Mouse (Mus musculus): ENCODE data around the gene Jmy. TPM values are rescaled to one million over a fixed set of nuclear protein-coding genes. Genes with fewer than 3 reads are reported as not detected.

The Jmy gene
- polyA plus RNA-seq, 1 experiment from 2014 or later: 2.9 TPM

GRCm38 (mm10) chr13:93384481-93384880 is 115.1 kb downstream of the Jmy start:
- no peak for DNase-seq (ENCODE audit: low spot score)
- Histone ChIP-seq H3K9me3 (replicated peaks) (no peaks in the 10 kb centered on the region), H3K4me1 (peaks cover 4% of the 10 kb centered on the region; the same call in 1 of the 2 replicates), H3K4me3 (no peak overlapping the region), H3K36me3 (no peaks in the 10 kb centered on the region), H3K27me3 (ENCODE audit: low read depth, poor library complexity, severe bottlenecking) (no peaks in the 10 kb centered on the region), H3K27ac (replicated peaks) (no peak overlapping the region)
- WGBS: 98% methylated on average over 1 of the region's 1 CpGs

DNA sequence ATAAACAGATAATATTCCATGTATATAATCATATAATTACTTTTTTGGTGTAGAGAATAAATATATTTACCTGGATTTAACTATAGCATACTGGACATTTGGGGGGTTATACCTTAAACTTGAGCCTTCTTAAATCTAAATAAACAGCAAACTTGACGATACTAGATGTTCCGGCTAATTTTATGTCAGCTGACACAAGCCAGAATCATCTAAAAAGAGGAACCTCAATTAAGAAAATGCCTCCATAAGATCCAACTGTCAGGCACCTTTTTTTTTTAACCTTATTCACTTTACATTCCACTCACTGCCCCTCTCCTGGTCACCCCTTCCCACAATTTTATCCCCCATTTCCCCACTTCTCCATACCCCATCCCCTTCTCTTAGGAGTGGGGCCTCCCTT is 116.0 kb downstream of the Jmy start:
- WGBS: 88% methylated on average over 2 of the region's 2 CpGs
- Histone ChIP-seq H3K4me3 (no peak overlapping the region), H3K36me3 (no peaks in the 10 kb centered on the region), H3K4me1 (no peaks in the 10 kb centered on the region), H3K27me3 (ENCODE audit: low read depth, poor library complexity, severe bottlenecking) (no peaks in the 10 kb centered on the region), H3K9me3 (replicated peaks) (no peaks in the 10 kb centered on the region), H3K27ac (replicated peaks) (no peak overlapping the region)
- no peak for DNase-seq (ENCODE audit: low spot score)

DNA sequence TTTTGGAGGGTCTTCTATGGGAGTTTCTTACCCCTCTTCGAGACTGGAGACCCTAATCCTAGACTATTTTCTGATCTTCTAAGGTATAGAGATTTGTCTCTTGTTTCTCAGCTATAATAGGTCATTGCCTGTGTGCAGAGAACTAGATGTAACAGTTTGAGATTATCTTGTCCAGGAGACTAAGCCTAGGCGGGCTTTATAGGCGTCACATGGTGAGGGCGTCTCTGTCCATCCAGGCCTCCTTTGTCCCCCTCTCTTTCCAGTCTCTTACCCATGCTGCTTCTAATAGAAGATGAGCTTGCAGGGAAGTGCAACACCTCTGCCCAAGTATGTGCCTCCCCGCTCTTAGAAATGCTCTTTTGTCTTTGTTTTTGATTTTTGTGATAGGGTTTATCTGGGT is 116.5 kb downstream of the Jmy start:
- H3K4me1 ChIP-seq: no peaks in the 10 kb centered on the region
- WGBS: 86% methylated on average over 5 of the region's 5 CpGs

DNA sequence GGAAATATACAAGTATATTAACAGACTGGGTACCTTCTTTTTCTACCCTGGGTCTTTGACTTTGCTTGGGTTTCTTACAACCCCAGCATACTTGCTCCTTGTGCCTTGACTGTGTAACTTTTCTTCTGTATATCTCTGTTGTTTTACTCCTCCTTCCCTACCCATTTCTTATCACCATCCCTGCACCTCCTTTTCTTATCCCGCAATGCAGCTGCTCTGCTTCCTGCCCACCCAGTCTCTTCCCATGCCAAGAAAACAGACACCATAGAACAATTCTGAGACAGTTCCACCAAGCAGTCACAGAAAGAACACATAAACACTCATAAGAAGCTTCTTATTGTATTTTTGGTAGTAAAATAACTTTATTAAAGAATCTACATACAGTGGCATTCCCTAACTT is 118.3 kb downstream of the Jmy start:
- H3K4me1 ChIP-seq: no peaks in the 10 kb centered on the region
- H3K27ac ChIP-seq (replicated peaks): no peak overlapping the region
- H3K36me3 ChIP-seq: no peaks in the 10 kb centered on the region
- DNase-seq (ENCODE audit: low spot score): no peak
- H3K9me3 ChIP-seq (replicated peaks): no peaks in the 10 kb centered on the region
- 81% methylated on average over 1 of the region's 1 CpGs for WGBS
- no peaks in the 10 kb centered on the region for H3K27me3 ChIP-seq (ENCODE audit: low read depth, poor library complexity, severe bottlenecking)
- no peak overlapping the region for H3K4me3 ChIP-seq

More for the DNA sequence above, 116.5 kb downstream of the Jmy start:
- no peak for DNase-seq (ENCODE audit: low spot score)
- Histone ChIP-seq H3K27me3 (ENCODE audit: low read depth, poor library complexity, severe bottlenecking) (no peaks in the 10 kb centered on the region), H3K36me3 (no peaks in the 10 kb centered on the region), H3K27ac (replicated peaks) (no peak overlapping the region), H3K9me3 (replicated peaks) (no peaks in the 10 kb centered on the region), H3K4me3 (no peak overlapping the region)

DNA sequence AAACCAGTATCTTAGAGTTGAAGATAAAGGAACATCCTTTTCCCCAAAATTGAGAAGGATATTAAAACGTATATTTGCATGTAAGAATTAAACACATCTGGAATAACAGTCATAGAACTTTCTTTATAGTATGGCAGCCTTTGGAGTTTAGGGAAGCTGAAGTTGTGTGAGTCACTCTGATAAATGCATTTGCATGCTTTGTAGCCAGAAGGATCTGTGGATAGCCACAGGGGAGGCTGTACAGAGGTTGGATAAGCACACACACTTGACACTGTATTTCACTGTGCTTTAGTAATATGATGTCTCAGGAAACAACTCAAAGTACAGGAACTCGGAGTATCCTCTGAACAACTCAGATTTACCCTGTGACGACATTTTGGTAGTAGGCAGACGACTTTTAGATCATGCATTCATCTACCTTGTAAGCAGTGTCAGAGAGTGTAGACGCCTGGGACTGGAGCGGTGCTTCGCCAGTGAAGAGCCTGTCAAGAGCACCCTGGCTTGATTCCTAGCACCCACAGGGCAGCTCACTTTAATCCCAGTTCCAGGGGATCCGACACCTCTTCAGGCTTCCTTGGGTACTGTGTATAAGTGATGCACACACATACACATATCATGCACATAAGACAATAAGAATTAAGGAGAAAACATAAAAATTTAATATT is 119.1 kb downstream of the Jmy start:
- H3K4me1 ChIP-seq: no peaks in the 10 kb centered on the region
- H3K27me3 ChIP-seq (ENCODE audit: low read depth, poor library complexity, severe bottlenecking): no peaks in the 10 kb centered on the region
- H3K9me3 ChIP-seq (replicated peaks): no peaks in the 10 kb centered on the region
- DNase-seq (ENCODE audit: low spot score): no peak
- no peak overlapping the region for H3K4me3 ChIP-seq
- no peaks in the 10 kb centered on the region for H3K36me3 ChIP-seq
- no peak overlapping the region for H3K27ac ChIP-seq (replicated peaks)
- 89% methylated on average over 8 of the region's 8 CpGs for WGBS

Other genes starting within 250 kb of the Jmy start
- gene Homer1, start 200.2 kb downstream of the Jmy start, polyA plus RNA-seq (2016; fragmentation: Nextera tagmentation; extraction: Ambion mirVana): 7.4 and 7.8 TPM in 2 replicates
- 0.17 TPM in 1 of 2 replicates, not detected in the other for gene Bhmt, start 138.2 kb upstream of the Jmy start, polyA plus RNA-seq (2016; fragmentation: Nextera tagmentation; extraction: Ambion mirVana)
- not detected in 2 replicates for gene Bhmt2, start 174.5 kb upstream of the Jmy start, polyA plus RNA-seq (2016; fragmentation: Nextera tagmentation; extraction: Ambion mirVana)
- gene Dmgdh, start 174.6 kb upstream of the Jmy start, polyA plus RNA-seq (2016; fragmentation: Nextera tagmentation; extraction: Ambion mirVana): 0.05 and 0.09 TPM in 2 replicates